Mouse (Mus musculus) layer of hippocampus, postnatal 14 days (tissue): ENCODE measurements at regions not wholly inside any gene's neighbourhood (a gene's known extent, or its start where the extent isn't known, plus 50 kb on each side); places are given as distances from the start of the nearest gene placed in this dataset.

Experiments used
- DNase-seq, 2 experiments: peaks; one replicate each; pipeline ENCODE4 v3.0.0; 2021 to 2022; ENCODE audit warnings: low spot score in 2 of 2, mixed read lengths in 1 of 2

DNA sequence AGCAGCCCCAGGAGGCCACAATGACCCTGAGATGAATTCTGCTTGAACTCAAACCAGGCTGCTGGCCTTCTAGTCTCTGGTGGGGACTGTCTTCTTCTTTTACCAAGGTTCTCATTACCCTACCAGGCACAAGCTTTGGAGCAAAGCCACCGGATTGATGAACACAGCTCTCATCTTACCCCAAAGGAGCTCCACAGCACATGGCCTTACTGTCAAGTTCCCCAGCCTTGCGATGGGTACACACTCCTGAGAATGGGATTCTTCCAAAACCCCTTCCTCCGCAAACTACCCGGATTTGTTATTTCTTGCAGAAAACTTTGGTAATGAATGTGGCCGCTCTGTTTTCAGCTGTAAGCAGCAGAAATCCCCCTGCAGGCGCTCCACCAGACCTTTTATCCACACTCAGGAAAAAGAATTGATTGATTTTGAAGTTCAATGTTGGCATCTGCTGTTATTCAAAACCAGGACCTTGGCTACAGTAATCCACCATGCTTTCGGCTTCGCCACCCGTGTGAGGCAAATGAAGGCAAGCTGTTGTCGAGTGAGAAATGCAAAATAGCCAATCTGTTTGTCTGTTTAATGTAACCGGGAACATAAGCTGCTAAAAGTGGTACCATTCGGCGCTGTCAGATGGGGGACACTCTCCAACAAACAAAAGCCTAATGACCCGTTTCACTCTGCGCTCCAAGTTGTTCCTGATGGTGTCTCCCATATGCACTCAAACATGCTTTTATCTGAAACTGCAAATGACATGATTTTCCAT is 278.9 kb downstream of the Maf start:
- peak; percentile 67 to 91 for DNase-seq

DNA sequence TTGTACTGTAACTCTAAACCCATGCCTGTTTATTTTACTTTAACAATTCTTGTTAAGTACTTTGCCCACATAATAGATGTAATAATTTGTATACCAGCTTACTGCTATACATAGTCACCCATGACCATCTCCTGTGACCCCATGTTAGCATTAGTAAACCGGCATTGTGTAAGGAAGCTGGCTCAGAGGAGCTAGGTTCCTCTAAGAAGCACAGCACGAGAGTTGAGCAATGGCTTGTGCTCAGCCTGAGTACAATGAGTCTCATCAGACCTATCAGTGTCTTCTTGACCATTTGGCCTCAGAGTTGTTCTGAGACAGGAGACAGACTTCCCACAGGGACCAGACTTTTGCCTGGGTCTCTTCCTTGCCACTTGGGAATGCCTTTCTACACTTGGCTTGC is 279.6 kb downstream of the Maf start:
- DNase-seq, result no peak

DNA sequence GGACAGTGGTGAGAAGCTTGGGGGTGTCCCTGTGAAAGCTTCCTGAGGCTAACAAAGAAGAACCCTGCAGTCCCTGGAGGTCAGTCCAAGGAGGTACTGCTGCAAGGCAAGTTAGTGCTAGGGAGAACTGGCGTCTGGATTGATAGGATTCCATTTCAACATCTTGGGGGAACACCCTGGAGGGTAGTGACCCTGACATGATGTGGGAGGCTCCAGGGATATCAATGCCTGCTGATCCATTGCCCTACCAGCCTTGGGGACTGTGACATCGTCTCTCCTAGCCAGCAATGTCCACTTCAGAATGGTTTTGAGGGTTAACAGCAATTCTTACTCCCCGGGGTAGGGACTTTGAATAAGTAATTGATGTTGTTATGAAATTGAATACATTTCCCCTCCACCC is 280.1 kb downstream of the Maf start:
- DNase-seq, result no peak

DNA sequence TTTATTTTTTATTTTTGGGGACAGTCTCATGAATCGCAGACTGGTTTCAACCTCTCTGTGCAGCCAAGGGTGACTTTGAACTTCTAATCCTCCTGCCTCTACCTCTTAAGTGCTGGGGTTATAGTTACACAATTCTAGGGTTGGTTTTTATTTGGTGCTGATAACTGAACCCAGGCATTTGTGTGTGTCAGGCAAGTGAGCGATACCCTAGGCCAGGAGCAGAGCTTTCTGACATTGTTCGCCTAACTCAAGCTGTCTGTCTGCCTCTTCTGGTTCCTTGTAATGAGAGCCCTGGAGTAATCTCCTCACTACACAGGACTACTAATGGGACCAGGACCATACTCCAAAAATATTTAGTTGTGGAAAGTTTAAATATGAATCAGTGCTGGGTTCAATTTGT is 281.1 kb downstream of the Maf start:
- no peak for DNase-seq

DNA sequence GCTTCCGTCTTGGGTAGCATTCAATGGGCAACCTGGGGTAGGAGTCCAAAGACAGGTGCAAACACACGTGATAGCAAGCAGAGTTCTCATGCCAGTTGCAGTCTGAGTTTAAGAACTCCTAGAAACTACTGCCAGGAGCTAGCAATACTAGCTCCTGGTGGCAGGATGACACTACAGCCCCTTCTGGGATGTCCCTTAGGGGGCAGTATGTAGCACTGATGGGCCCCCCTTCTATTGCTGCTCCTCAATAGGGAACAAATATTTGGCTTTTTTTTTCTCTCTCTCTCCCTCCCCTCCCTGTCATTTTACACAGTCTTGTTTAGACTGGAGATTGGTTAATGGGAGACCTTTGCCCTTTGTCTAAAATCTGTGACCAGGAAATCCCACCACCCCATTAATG is 282.2 kb downstream of the Maf start:
- DNase-seq, result no peak

DNA sequence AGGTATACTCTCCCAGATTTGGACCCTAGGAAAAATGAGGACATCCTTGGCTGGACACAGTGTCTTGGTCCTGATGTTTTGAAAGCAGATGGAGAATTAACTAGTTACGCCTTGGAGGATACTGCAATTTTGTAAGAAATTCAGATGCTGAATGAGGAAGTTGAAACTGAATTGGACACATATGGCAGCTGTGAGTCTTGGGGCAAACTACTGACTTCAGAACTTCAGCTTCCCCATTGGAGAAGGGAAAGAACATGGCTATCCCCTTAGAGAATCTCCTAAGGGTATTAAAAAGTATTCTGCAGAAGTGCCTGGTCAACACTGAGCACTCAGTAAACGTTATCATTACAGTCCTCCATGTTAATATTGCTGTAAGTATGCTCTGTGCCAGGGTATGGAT is 283.9 kb downstream of the Maf start:
- DNase-seq, result no peak

DNA sequence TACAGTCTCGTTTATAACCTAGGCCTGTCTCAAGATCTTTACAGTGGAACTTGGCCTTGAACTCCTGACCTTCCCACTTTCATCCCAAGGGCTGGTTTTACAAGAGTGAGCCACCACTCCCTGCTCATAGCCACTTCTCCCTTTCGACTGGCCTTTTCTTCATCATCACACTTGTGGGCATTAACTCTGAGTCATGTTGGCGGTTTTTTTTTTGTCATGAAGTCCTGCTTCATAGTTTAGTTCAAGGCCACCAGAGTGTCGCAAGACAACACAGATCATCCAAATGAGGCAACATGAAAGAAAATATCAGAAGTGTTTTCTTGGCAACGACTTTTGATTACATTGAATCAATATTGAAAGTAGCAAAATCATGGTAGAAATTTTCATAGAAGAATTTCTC is 284.5 kb downstream of the Maf start:
- DNase-seq, result no peak

DNA sequence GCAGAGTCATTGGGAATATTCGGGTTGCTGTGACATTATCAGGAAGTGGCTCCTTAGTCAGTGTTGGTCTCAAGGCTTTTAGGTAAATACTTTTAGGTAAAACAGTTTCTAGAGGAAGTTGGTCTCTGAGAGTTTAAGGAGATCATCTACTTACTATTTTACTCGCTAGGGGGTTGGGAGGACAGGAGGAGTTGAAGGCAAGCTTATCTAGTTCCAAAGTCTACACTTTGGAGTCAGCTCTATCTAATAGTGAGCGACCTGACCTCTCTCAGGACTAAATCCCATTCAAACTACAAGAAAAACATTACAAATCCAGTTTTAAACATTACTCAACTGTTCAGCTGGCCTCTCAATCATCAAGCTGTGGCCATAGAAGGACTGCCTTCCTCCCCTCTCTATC is 287.1 kb downstream of the Maf start:
- DNase-seq, result no peak

DNA sequence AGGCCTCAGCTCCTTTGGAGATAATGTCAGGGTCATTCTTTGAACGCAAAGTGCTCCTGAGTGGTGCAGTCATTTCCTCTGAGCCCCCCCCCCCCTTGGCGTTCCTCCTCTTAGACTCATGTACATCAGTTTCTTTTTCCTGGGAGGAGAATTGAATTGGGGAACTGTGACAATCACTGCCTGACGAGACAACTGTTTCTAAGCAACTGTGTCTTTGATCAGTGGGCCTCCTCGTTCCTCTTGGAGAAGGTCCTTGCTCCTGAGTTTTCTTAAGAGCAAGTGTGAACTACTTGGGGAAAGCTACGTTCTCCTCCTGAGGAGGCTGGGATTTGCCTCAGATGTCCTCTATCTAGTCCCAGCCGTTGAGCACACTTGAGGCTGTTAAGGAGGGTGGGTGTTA is 287.5 kb downstream of the Maf start:
- DNase-seq, result no peak

DNA sequence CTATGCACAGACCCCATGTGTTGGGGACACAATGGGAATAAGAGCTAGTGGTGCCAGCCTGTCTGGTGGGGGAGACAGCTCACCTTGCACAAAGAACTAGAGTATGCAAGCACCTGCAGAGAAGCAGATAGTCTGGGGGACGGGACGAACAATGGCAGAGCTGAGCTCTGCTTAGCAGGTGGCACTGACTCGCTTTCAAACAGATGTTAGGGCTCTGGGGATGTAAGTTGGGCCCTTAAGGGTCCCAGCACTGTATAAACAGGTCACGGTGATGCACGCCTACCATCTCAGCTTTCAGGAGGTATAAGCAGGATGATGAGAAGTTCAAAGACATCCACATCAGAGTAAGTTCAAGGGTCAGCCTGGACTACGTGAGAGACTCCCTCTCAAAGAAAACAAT is 289.5 kb downstream of the Maf start:
- no peak for DNase-seq

DNA sequence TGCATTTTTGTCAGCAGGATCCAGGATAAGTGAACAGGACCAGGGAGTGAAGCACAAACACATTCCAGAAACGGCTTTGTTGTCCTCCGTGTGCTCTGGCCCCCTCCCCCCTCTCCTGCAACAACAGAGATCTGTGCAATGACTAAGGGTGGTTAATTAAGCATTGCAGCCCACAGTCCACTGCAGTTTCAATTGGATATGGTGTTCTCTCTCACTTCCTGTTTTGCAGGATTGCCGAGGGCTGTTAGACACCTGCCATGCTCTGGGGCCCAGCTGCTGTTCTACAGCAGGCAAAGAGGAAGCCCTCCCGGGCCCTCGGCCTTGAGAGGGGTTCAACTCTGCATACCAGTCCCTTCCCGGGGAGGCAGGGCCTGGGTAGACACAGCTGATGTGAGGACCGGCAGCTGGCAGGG is 293.5 kb downstream of the Maf start:
- peak; percentile 17 to 18 for DNase-seq

DNA sequence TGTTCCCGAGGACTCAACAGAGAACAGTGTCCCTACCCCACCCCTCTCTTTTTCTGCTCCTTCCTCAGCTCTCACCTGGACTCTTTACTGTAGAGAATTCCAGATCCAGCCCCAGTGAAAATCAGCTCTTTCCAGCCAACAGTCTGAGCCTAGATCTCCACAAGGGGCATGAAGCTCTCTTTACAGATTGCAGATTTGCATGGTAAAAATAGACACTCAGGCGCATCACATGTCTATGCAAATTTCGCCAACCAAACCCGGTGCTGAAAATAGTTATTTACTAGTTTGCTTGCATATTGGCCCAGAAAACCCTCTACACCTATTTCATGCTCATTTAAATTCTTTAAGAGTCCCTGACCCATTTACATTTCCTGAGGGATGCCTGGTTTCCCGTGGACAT is 295.8 kb downstream of the Maf start:
- peak in 1 of 2 experiments; percentile 7 for DNase-seq

DNA sequence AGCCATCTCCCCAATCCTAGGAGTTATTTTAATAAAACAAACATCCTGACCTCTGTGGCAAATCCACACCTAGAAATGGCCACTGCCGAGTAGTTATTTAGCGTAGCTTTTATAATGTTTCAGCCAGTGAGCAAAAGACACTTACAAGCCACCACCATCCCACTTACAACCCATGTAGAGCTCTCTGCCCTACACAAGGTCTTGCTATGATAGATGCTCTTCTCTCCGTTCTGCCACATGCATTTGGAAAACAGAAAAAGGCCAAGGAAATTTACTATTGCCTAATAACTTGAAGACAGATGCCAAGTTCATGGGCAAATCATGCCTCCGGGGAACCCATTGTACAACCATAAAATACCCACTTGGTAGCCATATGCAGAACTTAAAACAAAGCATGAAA is 296.5 kb downstream of the Maf start:
- DNase-seq, result no peak

DNA sequence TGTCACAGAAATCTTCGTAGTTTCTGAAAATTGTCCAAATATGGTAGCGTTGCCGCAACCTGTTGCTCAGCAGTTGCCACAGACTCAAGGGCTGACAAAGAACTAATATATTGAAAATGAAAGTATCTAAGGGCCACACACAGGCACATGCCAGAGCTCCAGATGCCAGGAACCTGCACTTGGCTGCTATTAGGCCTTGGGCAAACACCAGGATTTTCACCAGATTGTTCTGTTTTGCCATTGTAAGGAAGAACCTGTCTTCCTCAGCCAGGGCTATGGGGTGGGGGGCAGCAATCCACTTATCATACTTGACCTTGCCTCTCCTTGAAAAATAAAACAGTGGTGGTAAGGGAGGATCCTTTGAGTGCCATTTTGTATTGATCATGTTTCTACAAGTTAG is 297.4 kb downstream of the Maf start:
- DNase-seq, result no peak

DNA sequence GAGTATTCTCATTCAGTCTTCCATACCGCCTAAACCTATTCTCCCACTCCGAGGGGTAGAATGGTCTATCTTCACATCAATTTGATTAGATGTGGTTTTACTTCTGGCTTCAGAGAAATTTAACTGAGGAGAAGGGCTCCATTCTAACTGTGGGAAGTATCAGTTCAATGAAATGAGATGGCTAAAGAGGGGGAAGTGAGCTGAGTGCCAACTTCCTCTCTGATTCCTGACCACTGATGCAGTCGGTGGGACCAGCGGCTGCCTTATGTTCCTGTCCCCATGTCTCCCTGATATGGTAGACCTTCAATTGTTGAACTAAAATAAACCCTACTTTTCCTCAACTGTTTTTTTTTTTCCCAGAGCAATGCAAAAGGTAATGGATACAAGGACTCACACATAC is 300.1 kb downstream of the Maf start:
- no peak for DNase-seq

DNA sequence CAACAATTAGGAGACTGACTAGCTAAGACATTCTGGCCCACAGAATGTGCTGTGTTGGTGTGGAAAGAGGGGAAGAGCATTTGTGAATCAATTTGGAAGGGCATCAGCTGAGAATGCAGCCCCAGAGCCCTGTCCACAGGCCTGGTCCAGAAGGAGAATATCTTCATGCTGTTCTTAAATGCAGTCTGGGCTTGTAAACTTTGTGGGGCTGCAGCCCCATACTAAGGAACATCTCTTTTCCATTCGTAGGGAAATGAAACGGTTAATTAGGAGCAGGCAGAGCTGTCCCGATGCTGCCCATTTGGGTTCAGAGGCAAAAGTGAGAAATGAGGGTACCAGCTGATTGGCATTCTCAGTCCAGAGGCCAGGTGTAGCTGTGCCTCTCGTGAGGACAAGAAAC is 304.0 kb downstream of the Maf start:
- no peak for DNase-seq

DNA sequence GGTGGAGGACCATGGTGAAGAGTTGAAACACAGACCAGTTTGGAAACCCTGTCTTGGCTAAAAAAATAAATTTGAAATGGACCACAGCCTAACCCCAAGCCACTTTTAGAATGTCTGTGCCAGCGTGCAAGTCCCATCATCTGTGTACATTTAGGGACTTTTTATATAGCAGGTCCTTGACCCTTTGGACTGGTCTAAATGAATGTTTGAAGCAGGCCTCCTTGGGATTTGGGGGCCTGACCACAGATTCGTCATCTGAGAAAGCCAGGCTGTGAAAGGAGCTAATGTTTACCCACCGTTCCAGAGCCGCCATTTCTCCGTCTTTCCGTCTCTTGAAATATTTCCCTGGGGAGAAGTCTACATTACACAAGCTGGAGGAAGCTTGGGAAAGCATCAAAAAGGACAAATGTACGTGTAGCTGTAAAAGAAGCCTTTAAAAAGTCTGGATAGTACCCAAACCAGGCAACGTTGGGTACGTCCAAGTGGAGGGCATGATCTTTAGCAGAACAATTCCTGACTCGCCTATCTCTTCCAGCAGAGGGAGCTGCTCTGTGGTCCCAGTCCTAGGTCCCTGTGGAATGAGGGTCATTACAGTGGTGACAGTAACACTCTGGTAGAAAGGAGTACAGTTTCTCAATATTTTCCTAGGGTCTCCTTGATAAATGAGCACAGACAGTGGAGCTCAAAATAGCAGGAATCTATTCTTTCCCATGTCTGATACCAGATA is 305.0 kb downstream of the Maf start:
- peak in 1 of 2 experiments; percentile 12 for DNase-seq
